8 mouse cellular contexts compared by ENCODE assay signal in genomic region chr17:86145079-86145951, GRCm38 (mm10). TPM values are rescaled to one million over a fixed set of nuclear protein-coding genes. Genes with fewer than 3 reads are reported as not detected.
DNase-seq lines count a peak whose midpoint lies in the region; ATAC-seq and TF ChIP-seq lines count a peak whose summit lies in the region.

Srbd1 (minus strand) TSS chr17:86145175.

- peak within 1 kb of the TSS; percentile 58 for H3K9ac ChIP-seq in hindbrain, postnatal 0 days (replicated peaks; ENCODE audit: low read length)

- no peak for TF ChIP-seq CTCF in gastrocnemius, adult 2 months (IDR thresholded peaks at IDR 0.05)
- no peak for TF ChIP-seq CTCF in hindbrain, postnatal 0 days (IDR thresholded peaks at IDR 0.05; ENCODE audit: low read depth)

- ATAC-seq in activated CD4-positive, CD25-positive, alpha-beta regulatory T cell, adult 4 months: peak; percentile 97
- ATAC-seq in hindbrain, postnatal 0 days: peak; percentile 96

- H3K4me1 ChIP-seq in hindbrain, postnatal 0 days (ENCODE audit: insufficient read depth, low read length): 0 out of 2 replicates have a peak, but pooled peaks cover 5% of the 10 kb centered on the region
- peaks cover 39% of the 10 kb centered on the region for H3K4me1 ChIP-seq in megakaryocyte, embryonic 14.5 days

- peak within 1 kb of the TSS; percentile 98 for H3K4me2 ChIP-seq in hindbrain, postnatal 0 days (ENCODE audit: low read depth, low read length)

- WGBS in hindbrain, postnatal 0 days: under 1% methylated on average over 32 of the region's 45 CpGs

- H3K27me3 ChIP-seq in hindbrain, postnatal 0 days (ENCODE audit: insufficient read depth, low read length): no peaks in the 10 kb centered on the region
- H3K27me3 ChIP-seq in megakaryocyte, embryonic 14.5 days (replicated peaks): no peaks in the 10 kb centered on the region

- no peaks in the 10 kb centered on the region for H3K9me3 ChIP-seq in hindbrain, postnatal 0 days (ENCODE audit: low read length)
- H3K9me3 ChIP-seq in megakaryocyte, embryonic 14.5 days: no peaks in the 10 kb centered on the region

- H3K4me3 ChIP-seq in gastrocnemius, adult 2 months: peak within 1 kb of the TSS; percentile 95
- peak within 1 kb of the TSS; percentile 67 for H3K4me3 ChIP-seq in hindbrain, postnatal 0 days (ENCODE audit: low read length)
- peak within 1 kb of the TSS; percentile 98 for H3K4me3 ChIP-seq in megakaryocyte, embryonic 14.5 days (replicated peaks)

- H3K36me3 ChIP-seq in hindbrain, postnatal 0 days (ENCODE audit: insufficient read depth, low read length): no peaks in the 10 kb centered on the region
- H3K36me3 ChIP-seq in megakaryocyte, embryonic 14.5 days (replicated peaks; ENCODE audit: low read length): peaks cover 22% of the 10 kb centered on the region

- intact Hi-C loops in gastrocnemius, adult 2 months (cut with DNase I): no loop called here

- DNase-seq in cerebellum, postnatal 4 days (ENCODE audit: low spot score in 2 of 2): peak; percentile 78 to 89
- DNase-seq in gastrocnemius, adult 2 months: peak; percentile 95
- peak; percentile 96 for DNase-seq in hindbrain, postnatal 0 days (ENCODE audit: low spot score)
- peak; percentile 81 to 86 for DNase-seq in left cerebral cortex, adult 8-10 months (ENCODE audit: low spot score in 2 of 2)
- DNase-seq in right cerebral cortex, postnatal 10 days (ENCODE audit: low spot score in 2 of 2): peak; percentile 94
- peak; percentile 94 for DNase-seq in urinary bladder, postnatal 14 days (ENCODE audit: low spot score)

- H3K27ac ChIP-seq in gastrocnemius, adult 2 months: peak within 1 kb of the TSS; percentile 88
- H3K27ac ChIP-seq in hindbrain, postnatal 0 days: peak within 1 kb of the TSS; percentile 57

RNA-seq across cellular contexts. Expression of gene Srbd1, which starts in this region (rescaled TPM):
- polyA plus RNA-seq in activated CD4-positive, CD25-positive, alpha-beta regulatory T cell, adult 4 months (2017; shearing (Covaris generic)): 10 to 100 TPM in 1 of 2 experiments, 1 to 10 TPM in 1; 9.5 to 10.9 TPM
- total RNA-seq in gastrocnemius, adult 2 months (2021): 1 to 10 TPM; 5.5 to 8.0 TPM
- 8.6 and 12.1 TPM in 2 replicates for total RNA-seq in hindbrain, postnatal 0 days (2014; rRNA removed)
- 7.4 and 7.9 TPM in 2 replicates for polyA plus RNA-seq in hindbrain, postnatal 0 days (2015; fragmentation: Nextera tagmentation; extraction: Ambion mirVana)
- total RNA-seq in left cerebral cortex, adult 8-10 months (2022): 10 to 100 TPM; 12.3 to 15.3 (median 13.9) TPM
- polyA plus RNA-seq in megakaryocyte, embryonic 14.5 days (2012; ENCODE audit: insufficient read depth, low replicate concordance): 5.7 and 6.6 TPM in 2 replicates

Comparison
In these comparisons a context has a peak if more than half of its experiments do, and no peak if none do; other contexts are left out.
1. Peak in every context shown above with its lines: DNase-seq, ATAC-seq, H3K4me3 ChIP-seq and H3K27ac ChIP-seq.